Mouse (Mus musculus) heart, postnatal 0 days (tissue): ENCODE data around the gene Stoml1.
"Not testable (repeated sequence)": the region's sequence is repeated elsewhere in the genome, so short reads cannot be mapped to it uniquely, and the experiment has no call there.

Source experiments
- CTCF ChIP-seq: IDR thresholded peaks from 2 replicates; pipeline ENCODE4 v1.5.1; 2016; ENCODE audit warnings: antibody characterized with exemption, control low read depth, low read depth
- EP300 ChIP-seq: IDR thresholded peaks from 2 replicates; pipeline ENCODE4 v1.6.1; 2016; ENCODE audit warnings: antibody characterized with exemption, low read depth

GRCm38 (mm10) chr9:58253805-58254122 lies 800 bp downstream of the Stoml1 start:
- not testable (repeated sequence) for TF ChIP-seq EP300, CTCF
